Mouse (Mus musculus): ENCODE data around the gene Foxr1.

The Foxr1 gene

GRCm38 (mm10) chr9:44440961-44441360 lies at the start of gene Foxr1:
TSS of gene Foxr1 (minus strand) at chr9:44441136.
- no peak for DNase-seq (ENCODE audit: low spot score in 2 of 2)

GRCm38 (mm10) chr9:44490086-44490967 lies 49.4 kb upstream of the Foxr1 start:
- DNase-seq (ENCODE audit: low spot score in 2 of 2), result no peak

GRCm38 (mm10) chr9:44489651-44490085 lies 48.7 kb upstream of the Foxr1 start:
- DNase-seq (ENCODE audit: low spot score in 2 of 2), result no peak

- DNase-seq (ENCODE audit: low spot score in 2 of 2), result peak in 1 of 2 experiments; percentile 37
Observed at GRCm38 (mm10) chr9:44488855-44489381, 48.0 kb upstream of the Foxr1 start.

GRCm38 (mm10) chr9:44488416-44488815 lies 47.5 kb upstream of the Foxr1 start:
- no peak for DNase-seq (ENCODE audit: low spot score in 2 of 2)

- DNase-seq (ENCODE audit: low spot score in 2 of 2), result no peak
Observed at GRCm38 (mm10) chr9:44487441-44487840, 46.5 kb upstream of the Foxr1 start.

DNA sequence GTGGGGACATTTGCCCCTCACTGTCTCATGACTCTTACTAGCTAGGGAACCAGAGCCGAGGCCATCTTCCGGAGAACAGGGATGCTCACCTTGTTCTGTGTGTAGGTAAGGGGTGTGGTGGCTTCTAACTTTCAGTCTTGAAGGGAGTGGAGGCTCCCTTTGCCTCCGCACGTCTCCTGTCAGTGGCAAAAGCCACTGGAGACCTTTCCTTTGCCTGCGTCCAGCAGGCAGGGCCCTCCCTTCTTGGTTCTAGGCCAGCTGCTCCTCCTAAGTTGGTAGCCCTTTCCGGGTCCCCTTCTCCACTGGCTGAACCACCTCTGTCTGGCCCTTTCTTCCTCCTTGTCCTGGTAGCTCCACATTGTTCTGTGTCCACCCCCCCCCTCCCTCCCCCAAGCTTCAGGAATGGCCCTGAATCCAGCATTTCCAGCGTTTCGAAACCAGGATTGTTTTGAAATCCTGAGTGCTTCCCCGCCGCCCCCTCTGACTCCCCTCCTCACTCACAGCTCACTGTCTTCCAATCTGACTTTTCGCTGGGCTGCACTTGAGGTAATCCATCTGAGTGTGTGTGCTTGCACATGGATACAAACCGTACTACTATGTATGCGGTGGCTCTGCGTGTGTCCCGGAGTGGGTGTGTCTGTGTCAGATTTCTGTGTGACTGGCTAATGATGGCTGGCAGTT lies 45.9 kb upstream of the Foxr1 start:
- no peak for DNase-seq (ENCODE audit: low spot score in 2 of 2)

- DNase-seq (ENCODE audit: low spot score in 2 of 2), result no peak
Observed at GRCm38 (mm10) chr9:44486335-44486734, 45.4 kb upstream of the Foxr1 start.

GRCm38 (mm10) chr9:44485516-44486161 lies 44.7 kb upstream of the Foxr1 start:
- DNase-seq (ENCODE audit: low spot score in 2 of 2), result no peak

GRCm38 (mm10) chr9:44485105-44485515 lies 44.2 kb upstream of the Foxr1 start:
- no peak for DNase-seq (ENCODE audit: low spot score in 2 of 2)

DNA sequence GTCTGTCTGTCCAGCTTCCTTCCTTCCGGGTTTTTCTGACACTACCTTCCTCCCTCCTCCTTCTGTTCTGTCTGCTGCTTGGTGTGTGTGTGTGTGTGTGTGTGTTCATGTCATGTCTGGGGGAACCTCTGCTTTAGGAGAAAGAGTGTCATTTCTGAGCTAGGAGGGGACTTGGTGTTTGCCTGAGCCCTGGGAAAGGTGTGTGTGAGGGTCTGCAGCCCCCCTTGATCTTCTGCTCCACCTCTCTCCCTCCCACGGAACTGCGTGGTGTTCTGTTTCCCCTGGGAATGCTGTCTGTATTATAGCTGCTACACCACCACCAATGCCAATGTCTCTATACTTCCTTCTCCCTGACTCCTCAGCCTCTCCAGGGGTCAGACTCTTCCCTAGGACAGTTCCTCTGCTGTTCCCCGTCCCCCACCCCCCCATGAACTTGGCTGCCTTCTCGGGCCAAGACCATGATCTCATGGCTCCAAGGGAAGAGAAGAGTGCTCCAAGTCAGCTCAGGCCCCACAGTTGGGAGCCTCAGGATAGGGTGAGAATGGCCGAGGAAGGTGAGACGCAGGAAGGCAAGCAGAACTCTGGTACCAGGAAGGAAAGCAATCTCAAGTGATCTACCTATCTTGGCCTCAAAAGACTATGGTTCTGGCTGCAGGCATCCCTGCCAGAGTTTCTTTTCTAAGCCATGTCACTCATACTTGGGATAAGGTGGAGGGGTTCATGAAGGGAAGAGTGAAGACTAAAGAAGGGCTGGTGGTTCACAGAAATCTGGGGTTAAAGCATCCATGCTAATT lies 43.6 kb upstream of the Foxr1 start:
- DNase-seq (ENCODE audit: low spot score in 2 of 2), result no peak

- DNase-seq (ENCODE audit: low spot score in 2 of 2), result peak in 1 of 2 experiments; percentile 65
Observed at GRCm38 (mm10) chr9:44483510-44484044, 42.6 kb upstream of the Foxr1 start.

GRCm38 (mm10) chr9:44483041-44483509 lies 42.1 kb upstream of the Foxr1 start:
- DNase-seq (ENCODE audit: low spot score in 2 of 2), result no peak

DNA sequence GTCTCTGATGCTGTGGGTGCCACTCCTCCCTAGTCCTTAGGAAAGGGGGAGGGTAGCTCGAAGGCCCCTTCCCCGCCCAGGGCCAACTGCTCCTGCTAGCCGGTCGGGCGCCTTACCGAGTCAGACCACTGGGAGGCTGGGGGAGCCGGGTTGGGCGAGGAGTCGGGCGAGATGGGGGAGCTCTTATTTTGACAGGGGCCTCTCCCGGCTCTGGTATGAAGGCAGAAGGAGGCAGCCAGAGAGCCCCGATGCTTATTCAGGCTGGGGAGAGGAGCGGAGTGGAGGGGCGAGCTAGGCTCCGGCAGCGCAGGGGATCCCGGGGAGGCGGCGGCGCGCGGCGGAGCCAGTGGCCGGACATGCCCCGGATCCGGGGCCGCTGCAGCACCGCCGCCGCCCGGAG lies 41.6 kb upstream of the Foxr1 start, which contains the start of gene Bcl9l:
TSS of gene Bcl9l (plus strand) at position 274 of the 400 bp plus-strand sequence.
- DNase-seq (ENCODE audit: low spot score in 2 of 2), result peak; percentile 90

- DNase-seq (ENCODE audit: low spot score in 2 of 2), result no peak
Observed at GRCm38 (mm10) chr9:44482112-44482511, 41.2 kb upstream of the Foxr1 start.

GRCm38 (mm10) chr9:44479628-44480428 lies 38.9 kb upstream of the Foxr1 start:
- DNase-seq (ENCODE audit: low spot score in 2 of 2), result peak; percentile 90 to 91

DNA sequence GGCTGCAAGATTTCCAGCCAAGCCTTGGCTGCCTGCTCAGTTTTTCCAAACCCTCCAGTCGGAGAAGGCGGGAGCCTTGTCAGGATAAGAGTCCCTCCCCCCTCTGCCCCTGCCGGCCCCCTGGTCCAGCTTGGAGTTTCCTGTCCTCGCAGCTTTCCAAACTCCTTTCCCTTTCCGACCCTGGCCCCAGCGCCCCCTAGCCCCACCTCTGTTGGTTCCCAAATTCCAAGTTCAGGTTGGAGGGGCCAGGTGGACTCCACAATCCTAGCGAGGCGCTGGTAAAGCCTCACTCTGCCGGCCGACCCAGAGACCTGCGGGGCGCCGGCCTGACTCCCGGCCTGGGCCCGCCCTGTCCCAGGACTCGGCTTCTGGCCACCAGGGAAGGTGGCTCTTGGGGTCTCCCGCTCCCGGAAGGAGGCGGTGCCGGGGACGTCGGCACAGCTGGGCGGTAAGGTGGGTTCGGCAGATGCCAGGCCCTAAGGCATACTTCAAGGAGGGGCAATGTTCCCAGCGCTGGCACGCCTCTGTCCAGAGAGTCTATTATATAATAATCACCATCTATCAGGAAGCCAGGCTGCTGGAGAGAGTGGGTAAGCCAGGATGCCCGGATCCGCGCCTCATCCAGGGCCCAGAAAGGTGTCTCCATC lies 38.1 kb upstream of the Foxr1 start:
- peak; percentile 67 to 72 for DNase-seq (ENCODE audit: low spot score in 2 of 2)

GRCm38 (mm10) chr9:44478229-44478921 lies 37.4 kb upstream of the Foxr1 start:
- DNase-seq (ENCODE audit: low spot score in 2 of 2), result peak in 1 of 2 experiments; percentile 77
